Mouse (Mus musculus) kidney, adult 2 months (tissue): ENCODE measurements around the gene Usf1. TPM values are rescaled to one million over a fixed set of nuclear protein-coding genes. Genes with fewer than 3 reads are reported as not detected.

ENCODE experiments used
- DNase-seq: peaks from one replicate; pipeline ENCODE4 v3.0.0; 2021
- H3K27ac ChIP-seq: fragments of 200-500 bp; 2 replicates; pipeline ENCODE4 v1.5.1; 2012; ENCODE audit warnings: low read depth, low read length, control low read depth, inconsistent platforms; ENCODE audit not compliant: insufficient read depth
- H3K27me3 ChIP-seq: fragments of 200-500 bp; replicated peaks from 2 replicates; pipeline ENCODE4 v1.6.1; 2012; ENCODE audit warnings: mild to moderate bottlenecking, moderate library complexity, low read length, inconsistent platforms; ENCODE audit not compliant: control insufficient read depth, insufficient read depth
- H3K36me3 ChIP-seq: fragments of 200-500 bp; 2 replicates; pipeline ENCODE4 v1.6.1; 2012; ENCODE audit warnings: mild to moderate bottlenecking, moderate library complexity, low read length, inconsistent platforms; ENCODE audit not compliant: control insufficient read depth, insufficient read depth
- H3K4me1 ChIP-seq: fragments of 200-500 bp; 2 replicates; pipeline ENCODE4 v1.6.1; 2011; ENCODE audit warnings: low read length; ENCODE audit not compliant: control insufficient read depth, insufficient read depth
- H3K4me3 ChIP-seq: fragments of 200-500 bp; 2 replicates; pipeline ENCODE4 v1.5.1; 2011; ENCODE audit warnings: mild to moderate bottlenecking, low read depth, low read length, control low read depth; ENCODE audit not compliant: insufficient read depth
- CTCF ChIP-seq: fragments of 200-500 bp; conservative IDR thresholded peaks from 2 replicates; pipeline ENCODE4 v1.5.1; 2011; ENCODE audit warnings: low read depth, mild to moderate bottlenecking, control low read depth, low read length, moderate library complexity, mixed read lengths; ENCODE audit not compliant: insufficient read depth, insufficient read length
- POLR2A ChIP-seq: fragments of 200-500 bp; IDR thresholded peaks from one replicate; pipeline ENCODE4 v1.6.1; 2011; ENCODE audit warnings: low read depth, low read length, control low read depth
- WGBS: fragments of 180-500 bp; shearing (Covaris S2); methylation state at CpG from one replicate; pipeline ENCODE4 v1.1.7; 2018; 5-methylcytosine and 5-hydroxymethylcytosine counted together
- polyA plus RNA-seq: library from polyadenylated mRNA; depleted of rRNA; stranded (reverse); fragments of >200 nt; gene quantifications from 2 replicates; pipeline ENCODE4 v1.2.3, GENCODE M21; 2012

The Usf1 gene
- polyA plus RNA-seq, 1 experiment, result 59.0 TPM

- WGBS, result 75% methylated on average over 5 of the region's 5 CpGs
- TF ChIP-seq POLR2A, result no peak
- TF ChIP-seq CTCF, result no peak
- no peaks in the 10 kb centered on the region for H3K27me3 ChIP-seq
These were observed 21.0 kb downstream of the Usf1 start for GRCm38 (mm10) chr1:171432158-171432557.

GRCm38 (mm10) chr1:171435288-171435814 lies 24.2 kb downstream of the Usf1 start:
- Histone ChIP-seq H3K27me3 (no peaks in the 10 kb centered on the region), H3K4me1 (peaks cover 11% of the 10 kb centered on the region; the same call in 1 of the 2 replicates), H3K36me3 (no peaks in the 10 kb centered on the region), H3K4me3 (no peak overlapping the region), H3K27ac (0 out of 2 replicates have a peak overlapping the region, but pooled peaks have one; percentile 44)
- WGBS, result 18% methylated on average over 7 of the region's 7 CpGs
- peak; percentile 51 for DNase-seq
- TF ChIP-seq CTCF (no peak), POLR2A (no peak)

More at GRCm38 (mm10) chr1:171432158-171432557, 21.0 kb downstream of the Usf1 start:
- no peaks in the 10 kb centered on the region for H3K36me3 ChIP-seq
- H3K27ac ChIP-seq, result no peak overlapping the region
- DNase-seq, result no peak
- no peak overlapping the region for H3K4me3 ChIP-seq
- H3K4me1 ChIP-seq, result peaks cover 5% of the 10 kb centered on the region; the same call in 1 of the 2 replicates

- H3K27me3 ChIP-seq, result no peaks in the 10 kb centered on the region
- H3K4me1 ChIP-seq, result peaks cover 16% of the 10 kb centered on the region
- peak overlapping the region; percentile 44; the same call in 1 of the 2 replicates for H3K27ac ChIP-seq
- no peak overlapping the region for H3K4me3 ChIP-seq
- peak; percentile 56 for DNase-seq
- TF ChIP-seq POLR2A (no peak), CTCF (no peak)
- H3K36me3 ChIP-seq, result no peaks in the 10 kb centered on the region
- WGBS, result 39% methylated on average over 1 of the region's 1 CpGs
These were observed 24.9 kb downstream of the Usf1 start for GRCm38 (mm10) chr1:171435974-171436373.

GRCm38 (mm10) chr1:171437264-171438013 lies 26.3 kb downstream of the Usf1 start, which contains the start of gene F11r:
Gene F11r (plus strand): TSS chr1:171437535.
- WGBS, result 1% methylated on average over 46 of the region's 46 CpGs
- Histone ChIP-seq H3K27ac (peak within 1 kb of the TSS; percentile 88), H3K36me3 (no peaks in the 10 kb centered on the region), H3K4me3 (peak within 1 kb of the TSS; percentile 81), H3K4me1 (peaks cover 28% of the 10 kb centered on the region), H3K27me3 (no peaks in the 10 kb centered on the region)
- no peak for TF ChIP-seq CTCF
- TF ChIP-seq POLR2A, result peak; percentile 97
- DNase-seq, result peak; percentile 98

- TF ChIP-seq POLR2A (no peak), CTCF (no peak)
- peak overlapping the region; percentile 81 for H3K4me3 ChIP-seq
- H3K27me3 ChIP-seq, result no peaks in the 10 kb centered on the region
- peaks cover 28% of the 10 kb centered on the region for H3K4me1 ChIP-seq
- no peaks in the 10 kb centered on the region for H3K36me3 ChIP-seq
- WGBS, result 3% methylated on average over 18 of the region's 18 CpGs
- peak; percentile 65 for DNase-seq
- H3K27ac ChIP-seq, result peak overlapping the region; percentile 88
These were observed 27.0 kb downstream of the Usf1 start for GRCm38 (mm10) chr1:171438014-171438670.

GRCm38 (mm10) chr1:171439072-171439471 lies 28.0 kb downstream of the Usf1 start:
- Histone ChIP-seq H3K27me3 (no peaks in the 10 kb centered on the region), H3K36me3 (no peaks in the 10 kb centered on the region), H3K27ac (peak overlapping the region; percentile 88), H3K4me1 (peaks cover 28% of the 10 kb centered on the region), H3K4me3 (peak overlapping the region; percentile 81)
- DNase-seq, result peak; percentile 63
- TF ChIP-seq CTCF (no peak), POLR2A (no peak)
- WGBS, result 17% methylated on average over 8 of the region's 8 CpGs
